Mouse (Mus musculus) liver (tissue): Measurements from ENCODE around the gene Cldn19.
A peak's percentile ranks its signal among the peaks of the same experiment; 100 is the strongest.

ENCODE experiments used
- DNase-seq: peaks from one replicate; pipeline ENCODE4 v3.0.0-alpha.2; 2020; ENCODE audit warnings: mixed read lengths

Gene Cldn19

GRCm38 (mm10) chr4:119255351-119255750 is at the start of gene Cldn19:
Cldn19 (plus strand) TSS chr4:119255414.
- no peak for DNase-seq

- no peak for DNase-seq
Measured at GRCm38 (mm10) chr4:119216667-119217066, 38.5 kb upstream of the Cldn19 start.

DNA sequence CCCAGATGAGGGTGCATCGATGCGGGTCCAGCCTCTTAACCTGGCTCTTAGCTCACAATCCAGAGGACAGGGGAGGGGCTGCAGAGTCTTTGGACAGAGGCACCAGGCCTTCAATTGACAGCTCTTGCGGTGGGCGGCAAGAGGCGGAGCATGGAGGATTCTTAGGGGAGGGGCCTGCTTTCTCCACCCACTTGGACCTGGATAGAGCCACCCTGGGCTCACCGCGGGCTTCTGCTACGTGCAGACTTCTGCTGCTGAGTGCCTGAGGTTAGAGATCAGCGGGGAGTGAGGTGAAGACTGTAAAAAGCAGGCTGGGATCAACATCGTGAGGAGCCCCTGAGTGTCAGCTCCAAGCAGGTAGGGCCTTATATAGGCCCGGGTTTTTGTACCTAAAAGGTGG is 37.0 kb upstream of the Cldn19 start, which contains the start of gene Tmem269:
Gene Tmem269, minus strand, starts transcription at position 49 of the 400 bp plus-strand sequence.
- peak; percentile 24 for DNase-seq

DNA sequence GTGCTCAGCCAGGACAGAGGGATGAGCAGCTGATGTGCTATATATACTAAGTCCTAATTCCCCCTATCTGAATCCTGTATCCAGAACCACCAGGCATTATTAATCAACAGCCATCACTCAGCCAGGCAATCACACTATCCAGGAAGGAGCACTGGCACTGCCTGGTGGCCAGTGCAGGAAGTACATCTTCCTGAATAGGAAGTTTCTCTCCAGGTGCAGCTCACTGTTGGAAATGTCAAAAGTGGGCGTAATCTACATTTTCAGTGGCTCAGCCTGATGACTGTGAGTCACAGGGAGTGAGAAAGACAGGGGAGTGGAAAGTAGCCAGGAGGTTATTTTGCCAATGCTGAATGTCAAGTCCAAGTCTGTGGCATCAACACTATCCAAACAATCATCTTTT is 31.5 kb upstream of the Cldn19 start:
- peak; percentile 52 for DNase-seq

GRCm38 (mm10) chr4:119224534-119224933 is 30.7 kb upstream of the Cldn19 start:
- DNase-seq, result no peak

DNA sequence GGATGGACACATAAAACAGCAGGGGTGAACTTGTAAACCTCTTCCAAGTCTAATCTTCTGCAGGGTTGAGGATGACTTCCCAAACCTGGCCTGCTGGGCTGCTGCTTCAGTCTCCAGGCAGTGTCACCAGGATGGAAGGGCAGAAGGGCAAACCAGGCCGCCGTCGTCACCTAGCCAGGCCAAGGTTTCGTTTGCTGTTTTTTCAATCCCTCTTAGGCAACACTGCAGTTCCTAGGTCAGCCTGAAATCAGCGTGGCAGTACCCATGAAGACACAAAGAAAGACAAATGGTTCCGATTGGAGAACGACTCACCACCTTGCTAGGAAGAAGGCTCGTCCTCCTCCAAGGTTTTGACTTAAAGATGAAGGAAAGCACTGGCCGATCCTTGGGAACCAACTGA is 29.5 kb upstream of the Cldn19 start:
- no peak for DNase-seq

GRCm38 (mm10) chr4:119226751-119227150 is 28.5 kb upstream of the Cldn19 start:
- peak; percentile 39 for DNase-seq

DNA sequence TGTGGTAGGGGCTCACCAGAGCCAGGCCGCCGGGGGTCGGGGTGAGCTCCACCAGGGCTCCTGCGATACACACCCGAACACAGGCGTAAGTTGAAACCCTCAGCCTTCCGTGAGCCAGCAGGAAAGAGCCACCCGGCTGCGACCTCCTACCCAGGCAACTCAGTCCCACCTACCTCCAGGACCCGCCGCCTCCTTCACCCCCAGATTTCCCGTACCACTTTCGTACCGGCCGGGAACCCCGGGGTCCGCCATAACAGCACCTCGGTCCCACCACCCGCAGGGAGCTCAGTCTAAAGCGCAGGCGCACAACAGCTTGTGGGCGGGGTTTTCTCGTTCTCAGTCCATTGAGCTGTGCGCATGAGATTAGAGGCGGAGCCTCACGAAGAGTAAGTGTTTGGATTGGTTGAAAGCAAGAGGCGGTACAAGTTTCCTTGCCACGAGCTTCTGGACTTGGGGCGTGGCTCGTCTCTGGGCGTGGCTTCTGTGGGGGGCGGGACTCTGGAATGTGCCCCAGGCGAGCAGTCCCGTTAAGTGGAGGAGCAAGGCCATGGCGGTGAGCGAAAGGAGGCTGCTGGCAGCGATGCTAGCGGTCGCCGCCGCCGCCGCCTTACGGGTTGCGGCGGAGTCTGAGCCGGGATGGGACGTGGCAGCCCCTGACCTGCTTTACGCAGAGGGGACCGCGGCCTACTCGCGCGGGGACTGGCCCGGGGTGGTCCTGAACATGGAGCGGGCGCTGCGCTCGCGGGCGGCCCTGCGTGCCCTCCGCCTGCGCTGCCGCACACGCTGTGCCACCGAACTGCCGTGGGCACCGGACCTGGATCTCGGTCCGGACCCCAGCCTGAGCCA is 22.6 kb upstream of the Cldn19 start, which contains the start of the genes AU022252 and P3h1:
Gene AU022252, minus strand, starts transcription at position 303 of the 846 bp plus-strand sequence.
Gene P3h1, plus strand, starts transcription at position 506 of the 846 bp plus-strand sequence.
- DNase-seq, result peak; percentile 99

DNA sequence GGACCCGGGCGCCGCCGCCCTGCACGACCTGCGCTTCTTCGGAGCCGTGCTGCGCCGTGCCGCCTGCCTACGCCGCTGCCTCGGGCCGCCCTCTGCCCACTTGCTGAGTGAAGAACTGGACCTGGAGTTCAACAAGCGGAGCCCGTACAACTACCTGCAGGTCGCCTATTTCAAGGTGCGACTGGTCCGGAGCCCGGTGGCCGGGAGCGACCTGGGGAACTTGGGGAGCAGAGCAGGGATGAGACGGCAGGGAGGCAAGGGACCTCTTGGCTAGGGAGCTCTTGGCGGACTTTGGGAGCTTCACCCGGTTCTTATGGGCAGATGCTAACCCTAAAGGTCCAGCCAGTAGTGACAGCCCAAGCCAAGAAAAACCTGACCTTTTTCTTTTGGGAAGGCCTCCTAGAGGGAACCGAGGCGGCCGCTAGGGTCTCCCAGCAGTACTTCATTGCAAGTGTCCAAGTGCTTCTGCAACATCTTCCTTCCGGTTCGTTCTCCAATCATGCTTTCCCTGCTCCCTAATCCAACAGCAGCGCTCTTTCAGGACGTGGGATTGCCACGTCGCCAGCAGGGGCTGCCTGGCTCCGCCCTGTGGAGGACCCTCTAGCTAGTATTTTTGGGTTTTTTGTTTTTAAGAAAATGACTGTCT is 21.8 kb upstream of the Cldn19 start:
- peak; percentile 46 for DNase-seq

DNA sequence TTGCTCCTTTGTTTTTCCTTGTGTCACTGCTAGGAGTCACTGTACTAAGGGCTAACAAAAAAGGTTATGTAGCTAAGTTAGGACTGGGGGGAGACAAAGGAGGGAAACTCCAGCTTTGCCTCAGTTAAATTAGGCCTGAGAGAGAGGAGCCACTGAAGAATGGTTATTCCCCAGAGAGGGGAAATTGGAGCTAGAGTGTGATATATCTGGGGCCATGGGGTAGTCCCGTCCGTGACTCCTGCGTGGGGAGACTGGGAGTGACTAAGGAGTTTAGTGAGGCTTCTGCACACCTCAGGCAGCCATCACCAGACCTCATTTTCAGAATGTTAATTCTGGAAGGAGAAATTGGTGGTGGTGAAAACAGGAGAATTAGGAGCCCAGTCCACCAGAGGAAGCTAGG is 20.9 kb upstream of the Cldn19 start:
- no peak for DNase-seq

GRCm38 (mm10) chr4:119238661-119239060 is 16.6 kb upstream of the Cldn19 start:
- DNase-seq, result no peak

GRCm38 (mm10) chr4:119239181-119239682 is 16.0 kb upstream of the Cldn19 start:
- no peak for DNase-seq

- DNase-seq, result no peak
Measured at GRCm38 (mm10) chr4:119241664-119242063, 13.6 kb upstream of the Cldn19 start.

DNA sequence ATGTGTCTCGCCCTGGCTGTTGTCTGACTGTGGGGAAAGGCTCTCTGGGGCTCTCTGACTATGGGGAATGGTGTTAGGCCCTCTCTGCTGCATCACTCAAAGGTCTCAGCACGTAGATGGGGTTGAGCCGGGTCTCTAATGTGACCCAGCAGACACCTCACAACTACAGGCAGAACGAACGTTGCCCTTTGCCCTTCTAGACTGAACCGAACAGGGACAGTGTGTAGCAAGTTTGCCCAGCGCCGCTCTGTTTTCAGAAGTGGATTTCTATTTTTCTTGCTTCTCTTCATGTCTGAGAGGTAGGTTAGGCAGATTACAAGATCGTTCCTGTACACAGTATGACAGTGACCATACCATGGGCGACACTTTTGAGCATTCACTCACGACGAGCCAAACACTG is 12.6 kb upstream of the Cldn19 start:
- no peak for DNase-seq

DNA sequence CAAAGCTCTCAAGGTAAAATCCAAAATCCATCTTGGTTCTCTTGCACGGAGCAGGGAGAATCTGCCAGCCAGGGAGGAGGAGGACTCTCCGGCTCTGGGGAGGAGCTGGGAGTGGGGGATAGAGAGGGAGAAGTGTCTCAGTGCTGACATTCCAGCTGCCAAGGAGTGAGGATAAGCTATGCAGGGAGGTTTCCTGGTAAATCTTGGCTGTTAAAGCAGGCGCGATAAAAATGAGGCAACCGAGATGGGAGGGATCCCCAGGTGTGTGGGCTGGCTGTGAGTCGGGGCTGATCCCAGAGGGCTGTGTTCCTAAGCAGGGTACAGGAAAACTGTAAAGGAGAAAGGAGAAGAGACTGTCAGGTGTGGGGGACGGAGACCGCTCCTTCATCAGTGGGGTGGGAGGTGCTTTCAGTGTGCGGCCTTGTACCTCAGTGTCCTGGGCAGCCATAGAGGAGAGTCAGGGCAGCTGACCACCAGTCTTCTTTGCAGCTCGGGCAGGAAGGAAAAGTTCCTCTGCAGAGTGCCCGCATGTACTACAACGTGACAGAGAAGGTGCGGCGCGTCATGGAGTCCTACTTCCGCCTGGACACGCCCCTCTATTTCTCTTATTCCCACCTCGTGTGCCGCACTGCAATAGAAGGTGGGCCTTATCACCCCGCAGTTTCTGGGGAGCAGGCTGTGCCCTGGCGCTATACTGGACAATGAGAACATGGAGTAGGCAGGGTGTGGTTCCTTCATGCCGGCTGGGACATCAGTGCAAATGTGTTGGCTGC is 10.6 kb upstream of the Cldn19 start:
- DNase-seq, result no peak

- no peak for DNase-seq
Measured at GRCm38 (mm10) chr4:119245556-119245955, 9.7 kb upstream of the Cldn19 start.

DNA sequence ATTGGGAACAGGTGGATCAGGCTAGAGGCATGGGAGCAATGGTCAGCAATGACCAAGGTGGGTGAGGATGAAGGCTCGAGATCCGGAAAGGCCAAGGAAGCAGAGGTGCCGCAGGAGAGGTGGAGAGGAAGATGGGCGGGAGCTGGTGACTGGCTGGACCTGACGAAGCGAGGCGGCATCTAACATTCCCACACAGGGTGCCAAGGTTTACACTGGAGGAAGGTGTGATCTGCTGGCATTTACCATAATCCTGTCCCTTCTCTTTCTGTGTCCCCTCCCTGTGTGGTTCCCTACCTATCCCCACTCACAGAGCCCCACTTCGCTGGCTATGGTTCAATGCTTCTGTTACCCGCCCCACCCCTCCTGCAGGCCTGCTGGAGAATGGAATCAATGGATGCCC is 9.3 kb upstream of the Cldn19 start:
- no peak for DNase-seq

- no peak for DNase-seq
Measured at GRCm38 (mm10) chr4:119246688-119247225, 8.5 kb upstream of the Cldn19 start.

DNA sequence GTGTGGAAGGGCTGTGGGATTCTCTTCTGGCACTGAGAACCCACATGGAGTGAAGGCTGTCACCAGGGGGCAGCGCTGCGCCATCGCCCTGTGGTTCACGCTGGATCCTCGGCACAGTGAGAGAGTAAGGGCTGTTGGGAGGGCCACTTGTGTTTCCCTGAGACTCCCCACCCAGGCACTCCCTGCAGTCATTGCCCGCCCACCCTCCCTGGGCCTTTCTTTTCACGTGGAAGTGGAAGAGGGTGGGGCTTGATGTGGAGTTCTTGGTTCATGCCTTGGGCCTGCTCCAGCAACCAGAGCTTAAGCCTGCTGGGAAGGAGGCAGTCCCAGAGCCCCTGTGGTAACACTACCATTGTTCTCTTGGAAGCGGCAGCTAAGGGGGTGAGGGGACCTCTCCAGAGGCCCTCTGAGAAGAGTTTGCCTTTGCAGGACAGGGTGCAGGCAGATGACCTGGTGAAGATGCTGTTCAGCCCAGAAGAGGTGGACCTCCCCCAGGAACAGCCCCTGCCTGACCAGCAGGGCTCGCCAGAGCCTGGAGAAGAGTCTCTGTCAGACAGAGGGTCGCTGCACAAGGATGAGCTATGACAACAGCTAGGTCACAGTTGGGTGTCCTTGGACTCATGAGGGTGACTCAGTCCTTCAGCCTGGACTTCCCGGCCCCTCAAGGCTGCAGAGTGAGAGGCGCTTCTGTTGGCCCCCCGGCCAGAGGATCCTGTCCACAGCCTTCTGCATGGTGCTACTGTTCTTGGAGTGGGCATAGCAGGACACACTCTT is 7.6 kb upstream of the Cldn19 start:
- peak; percentile 70 for DNase-seq

- no peak for DNase-seq
Measured at GRCm38 (mm10) chr4:119248407-119248965, 6.7 kb upstream of the Cldn19 start.

- DNase-seq, result no peak
Measured at GRCm38 (mm10) chr4:119252025-119252808, 3.0 kb upstream of the Cldn19 start.
